Mouse (Mus musculus) R1 (cell line): ENCODE measurements around the gene Sema4a.
A peak's percentile ranks its signal among the peaks of the same experiment; 100 is the strongest.

ENCODE experiments used
- DNase-seq: peaks from one replicate; pipeline ENCODE4 v3.0.0-alpha.2; 2018; ENCODE audit warnings: low read depth, low spot score

Sema4a gene

GRCm38 (mm10) chr3:88456746-88457532 lies 4.0 kb downstream of the Sema4a start:
- DNase-seq = no peak

GRCm38 (mm10) chr3:88456313-88456712 lies 4.7 kb downstream of the Sema4a start:
- DNase-seq = no peak

GRCm38 (mm10) chr3:88455588-88456264 lies 5.3 kb downstream of the Sema4a start:
- DNase-seq = peak; percentile 59

GRCm38 (mm10) chr3:88454762-88455587 lies 6.0 kb downstream of the Sema4a start:
- DNase-seq = peak; percentile 35

- DNase-seq = no peak
These were observed 7.0 kb downstream of the Sema4a start for GRCm38 (mm10) chr3:88453986-88454385.

GRCm38 (mm10) chr3:88453369-88453768 lies 7.6 kb downstream of the Sema4a start:
- no peak for DNase-seq

- no peak for DNase-seq
These were observed 8.3 kb downstream of the Sema4a start for GRCm38 (mm10) chr3:88452716-88453115.

- no peak for DNase-seq
These were observed 8.7 kb downstream of the Sema4a start for GRCm38 (mm10) chr3:88452246-88452645.

- DNase-seq = no peak
These were observed 10.4 kb downstream of the Sema4a start for GRCm38 (mm10) chr3:88450379-88451131.

GRCm38 (mm10) chr3:88449395-88450023 lies 11.5 kb downstream of the Sema4a start:
- peak; percentile 55 for DNase-seq

GRCm38 (mm10) chr3:88448443-88448842 lies 12.5 kb downstream of the Sema4a start:
- no peak for DNase-seq

- no peak for DNase-seq
These were observed 13.3 kb downstream of the Sema4a start for GRCm38 (mm10) chr3:88447676-88448183.

GRCm38 (mm10) chr3:88446471-88447123 lies 14.4 kb downstream of the Sema4a start:
- DNase-seq = no peak

- peak; percentile 42 for DNase-seq
These were observed 18.1 kb downstream of the Sema4a start for GRCm38 (mm10) chr3:88442888-88443287.

- no peak for DNase-seq
These were observed 18.5 kb downstream of the Sema4a start for GRCm38 (mm10) chr3:88442488-88442887.

GRCm38 (mm10) chr3:88440500-88441381 lies 20.2 kb downstream of the Sema4a start:
- DNase-seq = peak; percentile 83

GRCm38 (mm10) chr3:88439582-88439981 lies 21.4 kb downstream of the Sema4a start:
- DNase-seq = peak; percentile 73

- no peak for DNase-seq
These were observed 23.5 kb downstream of the Sema4a start for GRCm38 (mm10) chr3:88437454-88437853.
